Mouse (Mus musculus) effector memory CD4-positive, alpha-beta T cell, adult 5 months (primary cell): ENCODE results near the gene Nfatc3. TPM values are rescaled to one million over a fixed set of nuclear protein-coding genes. Genes with fewer than 3 reads are reported as not detected.

Source experiments
- polyA plus RNA-seq: library from polyadenylated mRNA; unstranded; fragments of 100-300 nt; shearing (Covaris generic); gene quantifications from one replicate; pipeline ENCODE4 v1.2.1, GENCODE M21; 2017

The Nfatc3 gene
- 184 TPM for polyA plus RNA-seq

DNA sequence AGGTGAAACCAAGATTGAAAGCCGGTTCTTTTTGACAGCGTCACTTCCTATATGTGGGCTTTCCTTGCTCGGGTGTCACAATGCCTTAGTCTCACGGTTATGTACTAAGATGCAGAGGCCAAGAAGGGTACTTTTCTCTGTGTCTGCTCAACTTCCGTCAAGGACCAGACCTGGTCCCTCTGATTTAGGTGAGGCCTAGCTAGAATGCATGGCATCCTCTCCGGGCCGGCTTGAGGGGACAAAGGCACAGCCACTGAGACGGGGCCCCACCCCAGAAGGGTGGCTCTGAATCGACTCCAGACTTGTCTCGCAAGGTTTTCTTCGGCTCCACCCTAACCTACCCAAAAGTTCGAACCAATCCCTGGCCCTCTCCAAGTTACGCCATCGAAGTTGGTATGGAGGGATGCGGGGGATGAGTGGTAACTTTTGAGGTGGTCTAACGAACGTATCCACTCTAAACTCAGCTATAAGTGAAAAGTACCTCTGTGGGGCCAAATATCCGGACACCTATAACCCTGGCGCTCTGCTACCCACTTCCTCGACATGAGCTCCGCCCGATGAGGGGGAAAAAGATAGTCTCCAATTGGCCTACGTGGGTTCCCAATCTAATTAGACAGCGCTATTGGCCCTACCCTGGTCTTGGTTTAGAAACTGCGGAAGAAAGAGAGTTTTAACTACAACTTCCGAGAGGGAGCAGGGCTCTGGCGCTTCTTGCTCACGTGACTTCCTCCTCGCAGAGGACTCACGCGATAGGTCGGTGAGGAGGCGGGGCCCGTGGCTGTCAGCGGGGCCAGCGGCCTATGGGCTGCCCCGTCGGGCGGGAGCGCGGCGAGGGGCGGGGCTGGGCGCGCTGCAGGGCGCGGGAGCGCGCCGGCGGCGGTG lies at the start of gene Nfatc3:
TSS of gene Nfatc3 (plus strand) at position 110 of the 882 bp plus-strand sequence.

DNA sequence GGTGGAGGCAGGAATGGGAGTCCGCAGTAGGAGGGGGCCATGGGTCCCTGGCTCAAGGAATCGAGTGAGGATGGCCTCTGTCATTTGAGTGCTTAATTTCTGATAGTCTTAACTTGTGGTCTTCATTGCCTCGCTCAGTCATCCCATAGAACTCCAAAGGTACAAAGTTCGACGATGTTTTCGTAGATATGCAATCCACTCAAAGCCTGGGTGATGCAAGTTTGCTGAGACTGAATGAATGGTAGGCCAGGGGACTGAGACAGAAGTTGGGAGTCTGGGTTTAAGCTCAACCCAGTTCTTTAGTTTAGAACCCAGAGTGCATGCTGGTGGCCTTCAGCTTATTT lies 47.0 kb upstream of the Nfatc3 start, which contains the start of gene Ddx28:
TSS of gene Ddx28 (minus strand) at position 240 of the 344 bp plus-strand sequence.

DNA sequence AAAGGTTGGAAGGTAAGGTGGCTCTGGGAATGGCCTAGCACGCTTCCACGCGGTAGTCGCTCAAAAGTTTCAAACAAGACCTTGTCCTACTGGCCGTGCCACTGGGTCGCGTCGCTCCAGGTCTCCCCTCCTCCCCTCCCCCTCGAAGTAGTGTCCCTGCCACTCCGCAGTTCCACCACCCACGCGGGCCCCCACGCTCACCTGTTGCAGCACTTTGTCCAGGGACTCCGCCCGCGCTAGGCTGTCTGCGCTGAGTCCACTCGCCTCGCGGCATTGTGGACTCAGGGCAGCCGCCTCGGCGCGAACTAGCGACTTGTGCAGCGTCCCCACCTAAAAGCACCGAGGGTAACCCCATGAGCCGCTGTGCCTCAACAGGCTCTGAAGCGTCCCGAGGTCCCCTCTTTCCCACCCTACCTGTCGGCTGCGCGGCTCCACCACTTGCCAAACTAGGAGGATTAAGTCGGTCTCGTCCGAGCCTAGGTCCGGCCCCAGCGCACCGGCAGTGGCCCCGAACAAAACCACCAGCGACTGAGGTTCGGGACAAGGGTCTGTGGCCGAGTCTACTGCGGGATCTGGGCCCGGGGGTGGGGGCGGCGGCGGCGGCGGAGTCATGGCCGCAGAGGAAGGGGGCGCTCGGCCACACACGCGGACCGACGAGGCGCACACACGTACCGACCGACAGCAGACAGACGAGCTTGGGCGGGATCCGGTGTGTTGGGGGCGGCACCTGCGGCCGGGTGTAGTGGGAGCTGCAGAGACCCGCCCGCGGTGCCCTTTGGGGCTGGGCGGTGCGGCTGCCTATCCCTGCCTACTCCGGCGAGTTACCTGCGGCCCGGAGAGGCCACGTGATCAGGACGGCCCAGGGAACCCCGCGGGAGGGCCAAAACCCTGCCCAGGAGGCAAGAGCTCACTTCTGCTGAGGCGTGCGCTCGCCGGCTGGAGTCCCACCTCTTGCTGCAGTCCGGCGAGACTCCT lies 77.8 kb downstream of the Nfatc3 start, which contains the start of gene Esrp2:
TSS of gene Esrp2 (minus strand) at position 819 of the 975 bp plus-strand sequence.

DNA sequence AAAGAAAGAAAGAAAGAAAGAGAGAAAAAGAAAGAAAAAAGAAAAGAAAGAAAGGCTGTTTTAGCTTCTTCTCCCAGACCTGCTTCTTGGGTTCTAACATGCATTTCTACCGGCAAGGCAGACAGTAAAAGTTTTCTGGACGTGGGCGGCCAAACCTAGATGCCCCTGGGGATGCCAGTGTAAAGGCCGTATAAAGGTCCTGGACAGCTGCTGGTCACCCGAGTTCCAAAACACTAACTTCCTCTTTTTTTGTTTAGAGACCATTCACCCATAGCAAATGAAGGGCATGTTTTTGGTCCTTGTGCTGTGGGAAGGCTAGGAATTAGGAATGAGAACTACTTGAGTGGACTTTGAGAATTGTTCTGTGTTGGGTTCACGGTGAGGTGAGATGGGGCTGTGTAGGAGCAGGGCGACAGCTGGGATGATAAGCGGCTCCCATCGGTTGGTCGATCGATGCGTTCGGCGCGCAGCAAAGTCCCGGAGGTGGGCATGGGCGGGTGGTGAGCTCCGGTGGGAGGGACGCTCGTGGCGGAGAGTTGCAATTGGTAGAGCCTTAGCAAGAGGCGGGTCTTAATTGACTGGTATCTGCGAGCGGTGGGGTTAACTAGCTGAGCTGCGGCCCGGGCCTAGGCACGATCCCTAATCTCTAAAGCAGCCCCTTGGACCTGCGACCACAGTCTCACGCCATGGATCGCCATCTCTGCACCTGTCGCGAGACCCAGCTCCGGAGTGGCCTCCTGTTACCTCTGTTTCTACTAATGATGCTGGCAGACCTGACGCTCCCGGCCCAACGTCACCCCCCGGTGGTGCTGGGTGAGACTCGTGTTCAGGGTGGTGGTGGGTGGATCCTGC lies 91.4 kb downstream of the Nfatc3 start, which contains the start of gene Pla2g15:
TSS of gene Pla2g15 (plus strand) at position 599 of the 852 bp plus-strand sequence.

DNA sequence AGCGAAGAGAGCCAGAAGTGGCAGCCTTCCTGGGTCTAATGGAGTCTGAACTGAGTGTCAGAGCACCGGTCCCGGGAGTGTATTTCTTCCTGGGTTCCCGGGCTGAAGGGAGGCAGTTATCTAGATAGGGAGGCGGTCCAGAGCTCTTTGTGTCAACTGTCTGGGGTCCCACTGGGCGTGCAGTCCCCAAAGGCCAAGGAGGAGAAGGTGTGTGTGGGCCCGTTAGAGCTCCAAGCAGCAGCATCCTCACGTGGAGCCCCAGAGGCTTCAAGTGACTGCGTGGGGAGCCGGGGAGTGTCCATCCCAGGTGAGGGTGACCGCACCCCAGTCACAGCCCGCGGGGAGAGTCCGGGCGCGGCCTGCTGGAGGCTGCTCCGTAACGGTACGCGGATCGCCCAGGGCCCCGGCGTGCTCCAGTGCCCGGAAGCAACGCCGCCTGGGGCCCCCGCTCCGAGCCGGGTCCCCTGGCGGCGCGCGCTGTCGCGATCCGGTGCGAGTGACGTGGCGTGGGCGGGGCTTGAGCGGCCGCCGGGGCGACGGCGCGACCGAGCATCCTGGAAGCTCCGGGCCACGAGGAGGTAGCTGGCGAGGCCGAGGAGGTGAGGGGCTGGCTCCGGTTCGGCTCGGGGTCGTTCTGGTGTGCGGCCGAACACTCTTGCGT lies 109.8 kb downstream of the Nfatc3 start, which contains the start of gene Slc7a6:
TSS of gene Slc7a6 (plus strand) at position 502 of the 661 bp plus-strand sequence.

Other genes with a start within 250 kb of the Nfatc3 start
- gene Ranbp10, start 231.5 kb upstream of the Nfatc3 start, polyA plus RNA-seq, result 50.6 TPM
- gene Tsnaxip1, start 231.1 kb upstream of the Nfatc3 start, polyA plus RNA-seq, result not detected
- 14.2 TPM for gene Cenpt, start 205.6 kb upstream of the Nfatc3 start, polyA plus RNA-seq
- 14.2 TPM for gene Thap11, start 203.7 kb upstream of the Nfatc3 start, polyA plus RNA-seq
- gene Nutf2, start 198.3 kb upstream of the Nfatc3 start, polyA plus RNA-seq, result 12.5 TPM
- gene Edc4, start 178.0 kb upstream of the Nfatc3 start, polyA plus RNA-seq, result 74.2 TPM
- gene Nrn1l, start 165.3 kb upstream of the Nfatc3 start, polyA plus RNA-seq, result not detected
- 18.0 TPM for gene Pskh1, start 158.4 kb upstream of the Nfatc3 start, polyA plus RNA-seq
- 0.72 TPM for gene Ctrl, start 125.0 kb upstream of the Nfatc3 start, polyA plus RNA-seq
- 214 TPM for gene Psmb10, start 120.4 kb upstream of the Nfatc3 start, polyA plus RNA-seq
- 0.27 TPM for gene Lcat, start 115.5 kb upstream of the Nfatc3 start, polyA plus RNA-seq
- gene Slc12a4, start 92.7 kb upstream of the Nfatc3 start, polyA plus RNA-seq, result 13.7 TPM
- not detected for gene Dpep3, start 79.4 kb upstream of the Nfatc3 start, polyA plus RNA-seq
- 37.3 TPM for gene Dus2, start 67.5 kb upstream of the Nfatc3 start, polyA plus RNA-seq
- not detected for gene Dpep2nb, start 52.9 kb upstream of the Nfatc3 start, polyA plus RNA-seq
- gene Ddx28, start 47.0 kb upstream of the Nfatc3 start, polyA plus RNA-seq, result 7.9 TPM
- gene Esrp2, start 78.1 kb downstream of the Nfatc3 start, polyA plus RNA-seq, result 0.14 TPM
- 2.9 TPM for gene Pla2g15, start 91.6 kb downstream of the Nfatc3 start, polyA plus RNA-seq
- 31.8 TPM for gene Slc7a6, start 110.0 kb downstream of the Nfatc3 start, polyA plus RNA-seq
- gene Slc7a6os, start 152.1 kb downstream of the Nfatc3 start, polyA plus RNA-seq, result 70.6 TPM
- gene Prmt7, start 152.1 kb downstream of the Nfatc3 start, polyA plus RNA-seq, result 35.1 TPM